Mouse (Mus musculus): Measurements from ENCODE around the gene Atp8a1. TPM values are rescaled to one million over a fixed set of nuclear protein-coding genes. Genes with fewer than 3 reads are reported as not detected.

Atp8a1 gene
- polyA plus RNA-seq, 1 experiment from 2014 or later: 5.5 TPM

GRCm38 (mm10) chr5:67629440-67629839 lies 217.8 kb downstream of the Atp8a1 start:
- 85% methylated on average over 7 of the region's 7 CpGs for WGBS
- peak; percentile 28 for DNase-seq (ENCODE audit: low spot score)
- peaks cover 9% of the 10 kb centered on the region; the same call in 1 of the 2 replicates for H3K27me3 ChIP-seq (ENCODE audit: low read depth, poor library complexity, severe bottlenecking)

GRCm38 (mm10) chr5:67628180-67628940 lies 218.9 kb downstream of the Atp8a1 start:
- no peaks in the 10 kb centered on the region for H3K36me3 ChIP-seq
- no peaks in the 10 kb centered on the region for H3K9me3 ChIP-seq (replicated peaks)
- H3K27me3 ChIP-seq (ENCODE audit: low read depth, poor library complexity, severe bottlenecking): no peaks in the 10 kb centered on the region
- H3K4me1 ChIP-seq: peaks cover 4% of the 10 kb centered on the region
- 75% methylated on average over 9 of the region's 9 CpGs for WGBS
- H3K4me3 ChIP-seq: no peak overlapping the region
- no peak overlapping the region for H3K27ac ChIP-seq
- DNase-seq (ENCODE audit: low spot score): peak; percentile 26

More at GRCm38 (mm10) chr5:67629440-67629839, 217.8 kb downstream of the Atp8a1 start:
- Histone ChIP-seq H3K9me3 (replicated peaks) (no peaks in the 10 kb centered on the region), H3K4me1 (peaks cover 14% of the 10 kb centered on the region), H3K4me3 (no peak overlapping the region), H3K36me3 (no peaks in the 10 kb centered on the region), H3K27ac (no peak overlapping the region)

GRCm38 (mm10) chr5:67621230-67621629 lies 226.0 kb downstream of the Atp8a1 start:
- no peak for DNase-seq (ENCODE audit: low spot score)
- H3K4me1 ChIP-seq: peaks cover 3% of the 10 kb centered on the region; the same call in 1 of the 2 replicates
- 93% methylated on average over 12 of the region's 12 CpGs for WGBS
- H3K27ac ChIP-seq: no peak overlapping the region
- H3K9me3 ChIP-seq (replicated peaks): no peaks in the 10 kb centered on the region
- H3K4me3 ChIP-seq: no peak overlapping the region
- H3K27me3 ChIP-seq (ENCODE audit: low read depth, poor library complexity, severe bottlenecking): no peaks in the 10 kb centered on the region
- no peaks in the 10 kb centered on the region for H3K36me3 ChIP-seq

GRCm38 (mm10) chr5:67609520-67609837 lies 237.8 kb downstream of the Atp8a1 start:
- H3K4me1 ChIP-seq: peaks cover 53% of the 10 kb centered on the region
- peaks cover 48% of the 10 kb centered on the region for H3K27me3 ChIP-seq (ENCODE audit: low read depth, poor library complexity, severe bottlenecking)
- DNase-seq (ENCODE audit: low spot score): no peak
- H3K27ac ChIP-seq: peak overlapping the region; percentile 88; the same call in 1 of the 2 replicates
- no peaks in the 10 kb centered on the region for H3K9me3 ChIP-seq (replicated peaks)
- WGBS: 5% methylated on average over 2 of the region's 2 CpGs
- peaks cover 5% of the 10 kb centered on the region; the same call in 1 of the 2 replicates for H3K36me3 ChIP-seq
- peak overlapping the region; percentile 68 for H3K4me3 ChIP-seq

DNA sequence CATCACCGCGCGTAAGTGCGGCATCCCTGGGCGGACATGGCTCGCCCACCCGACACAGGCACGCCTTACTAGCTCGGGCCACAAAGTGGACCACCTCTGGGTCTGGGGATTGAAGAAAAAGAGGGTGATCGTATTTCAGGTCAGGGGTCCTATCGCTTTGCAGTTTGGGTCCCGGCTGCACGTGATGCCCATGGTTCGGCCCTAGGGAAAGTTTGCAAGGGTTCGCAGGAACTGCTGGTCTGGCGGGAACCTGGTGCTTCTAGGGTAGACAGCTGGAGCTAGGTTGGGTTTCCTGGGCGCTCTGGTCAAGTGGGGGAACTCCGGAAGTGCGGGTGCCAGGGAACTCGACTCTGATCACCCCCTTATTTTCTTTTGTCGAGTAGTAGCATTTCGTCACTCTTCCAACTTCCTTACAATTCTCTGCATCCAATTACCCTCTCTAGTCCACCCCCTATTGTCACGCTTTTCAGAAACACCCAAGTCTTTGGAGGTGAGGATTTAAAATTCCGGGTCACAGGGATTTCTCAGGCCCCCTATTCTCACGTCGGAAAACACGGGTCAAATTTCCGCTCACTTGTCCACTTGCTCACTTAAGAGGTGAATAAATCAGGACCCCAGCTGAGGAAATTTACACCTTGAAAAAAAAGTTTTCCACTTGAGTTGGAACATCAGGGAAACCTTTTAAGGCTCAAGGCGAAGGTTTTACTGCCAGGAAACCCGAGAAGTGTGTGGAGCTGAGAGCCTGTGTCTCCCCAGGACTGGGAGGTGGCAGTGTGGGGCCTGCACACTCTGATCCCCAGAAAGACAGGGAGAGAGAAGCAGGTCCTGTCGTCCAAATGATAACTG lies 238.3 kb downstream of the Atp8a1 start:
- under 1% methylated on average over 31 of the region's 31 CpGs for WGBS
- DNase-seq (ENCODE audit: low spot score): peak; percentile 46
- Histone ChIP-seq H3K27ac (peak overlapping the region; percentile 88), H3K9me3 (replicated peaks) (no peaks in the 10 kb centered on the region), H3K36me3 (peaks cover 5% of the 10 kb centered on the region; the same call in 1 of the 2 replicates), H3K4me1 (peaks cover 54% of the 10 kb centered on the region), H3K27me3 (ENCODE audit: low read depth, poor library complexity, severe bottlenecking) (peaks cover 49% of the 10 kb centered on the region), H3K4me3 (peak overlapping the region; percentile 68)

DNA sequence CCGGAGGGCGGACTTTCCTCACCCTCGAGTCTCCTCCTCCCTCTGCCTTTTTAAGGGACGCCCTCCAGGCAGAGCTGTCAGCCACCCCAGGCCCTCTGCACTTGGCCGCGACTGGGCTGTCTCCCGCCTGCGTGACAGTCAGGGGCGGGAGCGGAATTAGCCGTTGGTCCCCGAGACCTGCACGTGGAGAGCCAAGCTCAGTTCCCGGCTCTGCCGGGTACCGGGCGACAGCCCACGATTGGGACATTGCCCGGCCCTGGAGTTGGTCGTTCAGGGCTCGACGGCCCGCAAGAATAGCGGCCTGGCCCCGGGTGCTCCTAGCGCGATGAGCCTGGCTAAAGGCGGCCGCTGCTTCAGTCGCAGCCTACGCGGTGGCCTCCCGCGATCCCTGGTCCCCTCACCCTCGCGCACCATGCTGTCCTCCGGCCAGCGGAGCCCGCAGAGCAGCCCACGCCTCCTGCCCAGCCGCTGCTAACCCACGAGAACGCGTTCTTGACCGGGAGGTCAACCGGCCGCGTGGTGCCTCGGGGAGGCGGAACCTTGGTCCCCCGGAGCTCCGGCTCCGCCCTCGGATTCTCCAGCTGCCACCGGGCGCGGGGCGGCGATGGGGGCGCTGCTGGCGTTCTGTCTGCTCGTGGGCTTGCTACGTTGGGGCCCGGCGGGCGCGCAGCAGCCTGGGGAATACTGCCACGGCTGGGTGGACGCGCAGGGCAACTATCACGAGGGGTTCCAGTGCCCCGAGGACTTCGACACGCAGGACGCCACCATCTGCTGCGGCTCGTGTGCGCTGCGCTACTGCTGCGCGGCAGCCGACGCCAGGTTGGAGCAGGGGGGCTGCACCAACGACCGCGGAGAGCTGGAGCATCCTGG lies 239.2 kb downstream of the Atp8a1 start, which contains the start of gene Shisa3:
Gene Shisa3 (plus strand): TSS at position 79 of the 870 bp plus-strand sequence.
- under 1% methylated on average over 86 of the region's 86 CpGs for WGBS
- Histone ChIP-seq H3K27ac (peak within 1 kb of the TSS; percentile 88), H3K36me3 (peaks cover 5% of the 10 kb centered on the region; the same call in 1 of the 2 replicates), H3K9me3 (replicated peaks) (no peaks in the 10 kb centered on the region), H3K4me1 (peaks cover 60% of the 10 kb centered on the region), H3K4me3 (peak within 1 kb of the TSS; percentile 68), H3K27me3 (ENCODE audit: low read depth, poor library complexity, severe bottlenecking) (peaks cover 49% of the 10 kb centered on the region)
- DNase-seq (ENCODE audit: low spot score): peak; percentile 79

DNA sequence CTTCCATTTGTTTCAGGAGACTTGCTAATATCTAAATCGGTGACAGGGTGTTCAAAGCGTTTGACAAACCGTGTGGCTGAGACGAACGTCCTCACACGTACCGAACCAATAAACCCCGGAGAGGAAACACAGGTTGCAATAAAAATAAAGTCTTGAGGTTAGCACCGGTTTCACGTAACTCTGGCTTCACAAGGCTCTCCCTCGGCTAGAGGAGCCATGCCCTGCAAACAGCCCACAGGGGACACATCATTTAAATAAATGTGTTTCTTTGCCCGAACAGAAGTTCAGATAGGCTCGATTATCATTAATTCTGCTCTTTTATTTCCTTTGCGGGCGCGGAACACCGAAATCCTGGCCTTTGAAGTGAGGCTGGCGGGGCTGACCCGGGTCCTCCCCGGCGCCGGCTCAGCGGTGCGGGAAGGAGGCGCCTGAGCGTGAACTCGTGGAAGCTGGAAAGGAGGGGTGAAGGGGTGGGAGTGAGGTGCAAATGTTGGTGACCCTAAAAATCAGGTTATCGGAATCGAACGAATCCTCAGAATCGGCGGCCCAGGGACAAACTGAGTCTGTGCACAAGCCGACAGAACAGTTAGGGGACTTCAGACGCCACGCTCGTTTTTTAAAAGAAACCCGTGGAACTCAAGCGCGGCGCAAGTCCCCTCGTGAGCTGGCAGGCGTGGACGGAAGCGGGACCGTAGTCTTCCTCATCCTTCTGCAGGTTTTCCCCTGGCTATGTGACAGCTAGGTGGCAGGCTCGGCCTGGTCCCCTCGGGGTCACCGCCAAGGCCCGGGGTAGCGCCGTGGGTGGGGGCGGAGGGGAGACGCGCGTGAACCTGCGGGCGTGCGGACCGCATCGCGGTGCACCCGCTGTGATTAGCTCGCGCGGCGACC lies 240.1 kb downstream of the Atp8a1 start:
- no peaks in the 10 kb centered on the region for H3K9me3 ChIP-seq (replicated peaks)
- H3K27ac ChIP-seq: peak overlapping the region; percentile 88
- peak overlapping the region; percentile 68 for H3K4me3 ChIP-seq
- DNase-seq (ENCODE audit: low spot score): peak; percentile 73
- H3K36me3 ChIP-seq: peaks cover 5% of the 10 kb centered on the region; the same call in 1 of the 2 replicates
- H3K27me3 ChIP-seq (ENCODE audit: low read depth, poor library complexity, severe bottlenecking): peaks cover 49% of the 10 kb centered on the region
- H3K4me1 ChIP-seq: peaks cover 64% of the 10 kb centered on the region
- under 1% methylated on average over 66 of the region's 66 CpGs for WGBS

- H3K27ac ChIP-seq: no peak overlapping the region
- H3K9me3 ChIP-seq (replicated peaks): no peaks in the 10 kb centered on the region
- H3K36me3 ChIP-seq: peaks cover 1% of the 10 kb centered on the region; the same call in 1 of the 2 replicates
- 24% methylated on average over 5 of the region's 5 CpGs for WGBS
- H3K27me3 ChIP-seq (ENCODE audit: low read depth, poor library complexity, severe bottlenecking): peaks cover 43% of the 10 kb centered on the region
- DNase-seq (ENCODE audit: low spot score): no peak
- no peak overlapping the region for H3K4me3 ChIP-seq
- H3K4me1 ChIP-seq: peaks cover 64% of the 10 kb centered on the region
Observed at GRCm38 (mm10) chr5:67605951-67606350, 241.3 kb downstream of the Atp8a1 start.

DNA sequence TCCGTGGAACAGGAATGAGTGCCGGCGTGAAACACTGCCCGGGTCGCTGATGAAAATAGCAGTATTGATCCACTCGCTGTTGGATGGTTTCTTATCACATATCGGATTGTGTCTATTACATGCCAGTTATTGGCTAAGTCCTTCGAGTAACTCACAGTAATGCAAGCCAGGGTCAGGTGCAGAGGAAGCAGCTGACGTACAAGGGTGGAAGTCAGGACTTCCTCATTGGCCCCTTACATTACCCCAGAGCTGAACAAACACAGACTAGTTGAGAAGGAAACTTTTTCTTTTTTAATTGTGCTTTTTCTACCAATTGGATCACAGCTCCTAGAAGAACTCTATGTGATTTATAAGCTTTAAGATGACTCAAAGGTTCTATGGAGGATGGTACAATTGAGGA lies 247.3 kb downstream of the Atp8a1 start:
- 91% methylated on average over 9 of the region's 9 CpGs for WGBS
- Histone ChIP-seq H3K27ac (no peak overlapping the region), H3K36me3 (no peaks in the 10 kb centered on the region), H3K4me3 (no peak overlapping the region), H3K27me3 (ENCODE audit: low read depth, poor library complexity, severe bottlenecking) (peaks cover 5% of the 10 kb centered on the region; the same call in 1 of the 2 replicates), H3K9me3 (replicated peaks) (no peaks in the 10 kb centered on the region), H3K4me1 (peaks cover 23% of the 10 kb centered on the region)
- no peak for DNase-seq (ENCODE audit: low spot score)

DNA sequence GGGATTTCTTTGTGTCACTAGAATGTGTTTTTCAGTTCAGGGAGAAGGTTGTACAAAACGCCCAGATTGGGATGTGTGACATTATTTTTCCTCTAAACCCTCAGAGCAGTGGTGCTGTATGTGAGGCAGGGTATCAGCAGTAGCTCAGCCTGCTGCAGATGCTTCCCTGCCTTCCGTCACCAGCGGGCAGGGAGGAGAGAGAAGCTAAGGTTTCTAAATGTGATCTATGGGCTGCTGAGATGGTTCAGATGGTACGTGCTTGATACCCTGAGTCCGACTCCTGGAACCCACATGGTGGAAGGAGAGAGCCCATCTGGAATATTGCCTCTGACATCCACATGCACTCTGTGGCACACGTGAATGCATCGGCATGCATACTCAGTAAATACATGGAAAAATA lies 251.6 kb downstream of the Atp8a1 start:
- peaks cover 12% of the 10 kb centered on the region; the same call in 1 of the 2 replicates for H3K4me1 ChIP-seq
- no peaks in the 10 kb centered on the region for H3K36me3 ChIP-seq
- WGBS: 75% methylated on average over 7 of the region's 7 CpGs
- no peak for DNase-seq (ENCODE audit: low spot score)
- H3K4me3 ChIP-seq: no peak overlapping the region
- H3K9me3 ChIP-seq (replicated peaks): no peaks in the 10 kb centered on the region
- H3K27ac ChIP-seq: no peak overlapping the region
- no peaks in the 10 kb centered on the region for H3K27me3 ChIP-seq (ENCODE audit: low read depth, poor library complexity, severe bottlenecking)

DNA sequence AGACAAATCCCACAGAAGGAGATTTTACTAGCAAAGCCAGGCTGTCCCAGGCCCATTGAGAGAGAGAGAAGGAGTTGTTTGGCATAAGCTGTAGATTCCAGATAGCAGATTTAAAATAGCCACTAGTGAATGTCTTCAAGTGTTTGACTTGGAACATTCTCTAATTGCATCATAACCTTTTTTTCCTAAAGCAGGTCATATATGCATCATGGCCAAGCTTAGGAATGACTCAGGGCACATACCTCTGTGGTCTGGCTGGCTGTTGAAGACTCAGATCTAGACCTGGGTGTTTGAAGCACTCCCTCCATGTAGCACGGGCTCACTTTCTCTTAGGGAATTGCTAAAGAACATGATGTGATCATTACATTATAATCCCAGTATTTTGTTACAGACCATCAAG lies 252.2 kb downstream of the Atp8a1 start:
- Histone ChIP-seq H3K4me3 (no peak overlapping the region), H3K27ac (no peak overlapping the region), H3K4me1 (peaks cover 7% of the 10 kb centered on the region; the same call in 1 of the 2 replicates), H3K9me3 (replicated peaks) (no peaks in the 10 kb centered on the region), H3K36me3 (no peaks in the 10 kb centered on the region), H3K27me3 (ENCODE audit: low read depth, poor library complexity, severe bottlenecking) (no peaks in the 10 kb centered on the region)
- 89% methylated on average over 1 of the region's 1 CpGs for WGBS
- DNase-seq (ENCODE audit: low spot score): no peak

Data from limb, embryonic 10.5 days (tissue).